Mouse (Mus musculus): ENCODE measurements around the gene Cd5. TPM values are rescaled to one million over a fixed set of nuclear protein-coding genes. Genes with fewer than 3 reads are reported as not detected.

Cd5 gene
- polyA plus RNA-seq, 2 experiments, result 0.16 to 0.23 TPM

DNA sequence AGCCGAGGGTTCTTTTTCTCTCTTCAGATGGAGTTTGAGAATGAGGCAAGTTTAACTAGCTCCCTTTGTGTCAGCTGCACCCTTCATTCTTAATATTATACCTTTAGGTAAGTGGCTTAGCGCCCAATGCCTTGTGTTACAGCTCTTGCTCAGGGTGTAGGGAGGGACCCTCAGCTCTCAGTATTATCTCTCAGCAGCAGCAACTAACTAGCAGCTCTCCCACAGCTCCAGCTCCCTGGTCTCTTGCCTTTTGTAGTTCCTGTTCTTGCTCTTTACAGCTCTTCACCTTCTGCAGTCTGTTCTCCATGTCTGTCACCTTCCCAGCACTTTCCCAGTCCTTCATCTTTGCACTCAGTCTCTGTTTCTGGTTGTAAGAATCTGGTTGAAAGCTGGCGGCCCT is 47.1 kb downstream of the Cd5 start:
- H3K4me3 ChIP-seq (replicated peaks; ENCODE audit: low read length), result no peak overlapping the region
- no peak overlapping the region for H3K27ac ChIP-seq (replicated peaks; ENCODE audit: low read depth, low read length)
- H3K4me2 ChIP-seq (replicated peaks; ENCODE audit: low read depth, low read length, severe bottlenecking), result no peak overlapping the region
- no peak for TF ChIP-seq POLR2A (IDR thresholded peaks at IDR 0.05; ENCODE audit: borderline replicate concordance, extremely low read depth, insufficient read depth, insufficient read length)
- WGBS, result 73% methylated on average over 3 of the region's 3 CpGs
- peaks cover 23% of the 10 kb centered on the region; the same call in 1 of the 2 replicates for H3K4me1 ChIP-seq (ENCODE audit: control insufficient read depth, insufficient read depth, low read length)
- DNase-seq (ENCODE audit: low spot score) (no peak), ATAC-seq (ENCODE audit: low FRiP score, low read depth) (no peak)
- no peak overlapping the region for H3K9ac ChIP-seq (ENCODE audit: low read depth, low read length, severe bottlenecking)
- no peaks in the 10 kb centered on the region for H3K36me3 ChIP-seq (ENCODE audit: control insufficient read depth, insufficient read depth, low read length)
- no peaks in the 10 kb centered on the region for H3K27me3 ChIP-seq (ENCODE audit: control insufficient read depth, insufficient read depth, low read length)
- no peaks in the 10 kb centered on the region for H3K9me3 ChIP-seq (ENCODE audit: control insufficient read depth, low read length)

DNA sequence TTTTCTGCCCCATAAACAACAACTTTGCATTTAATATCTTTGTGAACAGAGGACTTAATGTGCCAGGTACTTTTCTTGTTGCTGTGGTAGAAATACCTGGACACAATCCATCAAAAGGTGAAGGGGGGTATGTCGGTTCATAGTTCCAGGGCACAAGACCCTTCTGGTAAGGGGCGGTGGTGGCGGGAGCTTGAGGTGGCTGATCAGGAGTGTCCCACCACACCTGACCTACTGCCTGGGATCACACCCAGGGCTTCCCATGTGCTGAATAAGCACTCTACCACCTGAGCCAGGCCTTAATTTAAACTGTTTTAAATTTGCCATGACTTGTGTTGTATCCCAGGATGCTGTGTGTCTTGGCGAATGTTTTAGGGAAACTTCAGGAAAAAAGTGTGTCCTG is 47.7 kb downstream of the Cd5 start:
- ATAC-seq (ENCODE audit: low FRiP score, low read depth) (no peak), DNase-seq (ENCODE audit: low spot score) (no peak)
- Histone ChIP-seq H3K27ac (replicated peaks; ENCODE audit: low read depth, low read length) (no peak overlapping the region), H3K9me3 (ENCODE audit: control insufficient read depth, low read length) (no peaks in the 10 kb centered on the region), H3K36me3 (ENCODE audit: control insufficient read depth, insufficient read depth, low read length) (no peaks in the 10 kb centered on the region), H3K4me1 (ENCODE audit: control insufficient read depth, insufficient read depth, low read length) (peaks cover 22% of the 10 kb centered on the region; the same call in 1 of the 2 replicates), H3K4me2 (replicated peaks; ENCODE audit: low read depth, low read length, severe bottlenecking) (no peak overlapping the region), H3K9ac (ENCODE audit: low read depth, low read length, severe bottlenecking) (no peak overlapping the region), H3K27me3 (ENCODE audit: control insufficient read depth, insufficient read depth, low read length) (no peaks in the 10 kb centered on the region), H3K4me3 (replicated peaks; ENCODE audit: low read length) (no peak overlapping the region)
- no peak for TF ChIP-seq POLR2A (IDR thresholded peaks at IDR 0.05; ENCODE audit: borderline replicate concordance, extremely low read depth, insufficient read depth, insufficient read length)
- WGBS, result 85% methylated on average over 4 of the region's 4 CpGs

DNA sequence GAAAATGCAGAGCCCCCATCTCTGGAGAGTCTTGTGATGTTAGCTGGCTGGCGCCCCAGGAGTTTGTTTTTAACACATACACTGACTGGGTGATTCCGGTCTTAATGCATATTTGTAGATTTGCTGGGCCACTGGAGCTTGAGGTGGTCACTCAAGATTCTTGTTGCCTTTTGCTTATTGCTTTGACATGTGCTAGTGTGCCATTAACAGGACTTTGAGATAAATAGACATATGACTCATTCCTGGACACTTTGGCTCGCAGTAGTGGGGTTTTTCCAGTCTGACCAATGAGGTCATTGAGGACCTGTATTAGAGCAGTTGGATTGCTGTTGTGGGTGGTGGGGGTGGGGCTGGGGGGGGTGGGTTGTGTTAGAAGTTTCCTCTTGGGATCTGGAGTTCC is 48.5 kb downstream of the Cd5 start:
- Histone ChIP-seq H3K4me1 (ENCODE audit: control insufficient read depth, insufficient read depth, low read length) (peaks cover 20% of the 10 kb centered on the region; the same call in 1 of the 2 replicates), H3K27me3 (ENCODE audit: control insufficient read depth, insufficient read depth, low read length) (no peaks in the 10 kb centered on the region), H3K4me2 (replicated peaks; ENCODE audit: low read depth, low read length, severe bottlenecking) (peak overlapping the region; percentile 55), H3K36me3 (ENCODE audit: control insufficient read depth, insufficient read depth, low read length) (no peaks in the 10 kb centered on the region), H3K9ac (ENCODE audit: low read depth, low read length, severe bottlenecking) (no peak overlapping the region), H3K27ac (replicated peaks; ENCODE audit: low read depth, low read length) (peak overlapping the region; percentile 93; the same call in 1 of the 2 replicates), H3K9me3 (ENCODE audit: control insufficient read depth, low read length) (no peaks in the 10 kb centered on the region), H3K4me3 (replicated peaks; ENCODE audit: low read length) (no peak overlapping the region)
- no peak for ATAC-seq (ENCODE audit: low FRiP score, low read depth)
- WGBS, result 77% methylated on average over 3 of the region's 3 CpGs
- no peak for TF ChIP-seq POLR2A (IDR thresholded peaks at IDR 0.05; ENCODE audit: borderline replicate concordance, extremely low read depth, insufficient read depth, insufficient read length)
- no peak for DNase-seq (ENCODE audit: low spot score)

DNA sequence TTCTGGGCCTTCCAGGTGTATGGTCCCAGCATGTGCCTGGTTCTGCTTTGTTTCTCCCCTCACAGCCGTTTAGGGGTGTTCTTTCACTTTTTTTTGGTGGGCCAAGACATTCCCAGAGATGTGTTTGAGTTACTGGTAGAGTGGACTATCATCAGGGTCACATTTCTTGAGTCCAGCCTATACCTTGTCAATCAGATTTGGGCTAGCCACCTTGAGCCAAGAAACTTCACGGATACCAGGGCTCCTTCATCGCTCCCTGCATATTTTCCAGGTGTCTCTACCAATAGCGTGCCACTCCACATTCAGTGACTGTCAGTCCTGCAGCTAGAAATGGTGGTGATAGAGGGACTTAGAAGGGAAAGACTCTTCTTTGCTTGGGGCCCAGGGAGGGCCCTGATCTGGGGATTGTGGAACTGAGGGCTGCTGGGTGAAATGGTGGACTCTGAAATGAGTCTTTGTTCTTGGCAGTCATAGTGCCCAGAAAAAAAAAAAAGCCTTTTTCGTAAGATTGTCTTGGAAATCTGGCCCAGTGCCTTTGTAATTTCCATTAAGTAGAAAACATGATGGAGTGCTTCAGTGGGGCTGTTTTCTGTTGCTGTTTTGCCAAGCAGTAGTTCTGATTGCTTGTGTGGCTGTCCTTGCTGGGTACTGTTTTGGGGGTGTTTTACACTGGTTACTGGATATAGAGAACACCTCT is 49.2 kb downstream of the Cd5 start:
- DNase-seq (ENCODE audit: low spot score) (no peak), ATAC-seq (ENCODE audit: low FRiP score, low read depth) (no peak)
- H3K4me1 ChIP-seq (ENCODE audit: control insufficient read depth, insufficient read depth, low read length), result peaks cover 20% of the 10 kb centered on the region; the same call in 1 of the 2 replicates
- peak overlapping the region; percentile 55 for H3K4me2 ChIP-seq (replicated peaks; ENCODE audit: low read depth, low read length, severe bottlenecking)
- WGBS, result 37% methylated on average over 5 of the region's 5 CpGs
- no peaks in the 10 kb centered on the region for H3K27me3 ChIP-seq (ENCODE audit: control insufficient read depth, insufficient read depth, low read length)
- H3K36me3 ChIP-seq (ENCODE audit: control insufficient read depth, insufficient read depth, low read length), result no peaks in the 10 kb centered on the region
- peak overlapping the region; percentile 85 for H3K9ac ChIP-seq (ENCODE audit: low read depth, low read length, severe bottlenecking)
- no peaks in the 10 kb centered on the region for H3K9me3 ChIP-seq (ENCODE audit: control insufficient read depth, low read length)
- peak overlapping the region; percentile 93 for H3K27ac ChIP-seq (replicated peaks; ENCODE audit: low read depth, low read length)
- no peak for TF ChIP-seq POLR2A (IDR thresholded peaks at IDR 0.05; ENCODE audit: borderline replicate concordance, extremely low read depth, insufficient read depth, insufficient read length)
- peak overlapping the region; percentile 78 for H3K4me3 ChIP-seq (replicated peaks; ENCODE audit: low read length)

DNA sequence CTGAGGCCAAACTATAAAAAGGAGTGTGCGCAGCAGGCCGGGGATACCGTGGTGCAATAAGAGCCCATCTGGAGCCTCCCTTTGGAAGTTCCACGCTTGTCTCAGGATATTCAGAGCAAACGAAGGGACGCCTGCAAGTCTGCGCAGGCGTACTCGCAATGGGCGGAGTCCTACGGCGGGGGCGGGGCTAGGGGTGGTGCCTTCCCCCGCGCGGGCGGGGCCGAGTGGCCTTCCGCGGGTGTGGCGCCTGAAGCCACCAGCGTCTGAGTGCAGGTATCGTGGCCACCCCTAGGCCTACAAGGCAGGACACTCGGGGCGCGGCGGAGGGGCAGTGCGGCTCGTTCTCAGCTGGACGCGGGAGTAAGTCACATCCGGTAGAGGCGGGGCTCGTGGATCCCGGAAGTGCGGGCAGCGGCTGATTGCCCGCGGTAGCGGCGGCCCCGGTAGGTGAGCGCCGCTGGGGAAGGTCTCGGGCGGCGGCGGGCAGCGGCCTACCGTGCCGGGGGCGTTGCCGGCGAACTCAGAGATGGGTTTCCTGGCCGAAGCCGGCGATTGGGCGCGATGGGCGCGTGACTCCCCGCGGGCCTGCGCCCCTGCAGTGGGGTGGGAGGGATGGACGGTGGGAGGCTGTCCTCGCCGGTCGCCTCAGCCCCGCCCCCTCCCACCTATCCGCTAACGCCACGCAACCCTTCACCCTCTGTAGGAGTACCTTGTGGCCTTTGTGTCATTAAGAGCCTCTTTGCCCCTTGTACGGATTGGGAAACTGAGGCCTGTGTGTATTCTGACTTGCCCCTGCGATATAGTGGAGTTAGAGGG is 50.1 kb downstream of the Cd5 start, which contains the start of gene Vps37c:
Gene Vps37c, plus strand, starts transcription at position 199 of the 816 bp plus-strand sequence.
- peak within 1 kb of the TSS; percentile 93 for H3K27ac ChIP-seq (replicated peaks; ENCODE audit: low read depth, low read length)
- DNase-seq (ENCODE audit: low spot score) (peak; percentile 86), ATAC-seq (ENCODE audit: low FRiP score, low read depth) (peak; percentile 90)
- H3K36me3 ChIP-seq (ENCODE audit: control insufficient read depth, insufficient read depth, low read length), result no peaks in the 10 kb centered on the region
- H3K9me3 ChIP-seq (ENCODE audit: control insufficient read depth, low read length), result no peaks in the 10 kb centered on the region
- no peaks in the 10 kb centered on the region for H3K27me3 ChIP-seq (ENCODE audit: control insufficient read depth, insufficient read depth, low read length)
- H3K4me1 ChIP-seq (ENCODE audit: control insufficient read depth, insufficient read depth, low read length), result peaks cover 20% of the 10 kb centered on the region; the same call in 1 of the 2 replicates
- peak within 1 kb of the TSS; percentile 55 for H3K4me2 ChIP-seq (replicated peaks; ENCODE audit: low read depth, low read length, severe bottlenecking)
- H3K4me3 ChIP-seq (replicated peaks; ENCODE audit: low read length), result peak within 1 kb of the TSS; percentile 78
- TF ChIP-seq POLR2A (IDR thresholded peaks at IDR 0.05; ENCODE audit: borderline replicate concordance, extremely low read depth, insufficient read depth, insufficient read length), result peak; percentile 71; the same call in 1 of the 2 replicates
- H3K9ac ChIP-seq (ENCODE audit: low read depth, low read length, severe bottlenecking), result peak within 1 kb of the TSS; percentile 85
- under 1% methylated on average over 59 of the region's 74 CpGs for WGBS

All from limb, embryonic 14.5 days (tissue).